Mouse (Mus musculus): ENCODE measurements around the gene Map4k1. TPM values are rescaled to one million over a fixed set of nuclear protein-coding genes. Genes with fewer than 3 reads are reported as not detected.

The Map4k1 gene
- total RNA-seq, 2 experiments from 2014 or later: 1.3 to 1.6 TPM

DNA sequence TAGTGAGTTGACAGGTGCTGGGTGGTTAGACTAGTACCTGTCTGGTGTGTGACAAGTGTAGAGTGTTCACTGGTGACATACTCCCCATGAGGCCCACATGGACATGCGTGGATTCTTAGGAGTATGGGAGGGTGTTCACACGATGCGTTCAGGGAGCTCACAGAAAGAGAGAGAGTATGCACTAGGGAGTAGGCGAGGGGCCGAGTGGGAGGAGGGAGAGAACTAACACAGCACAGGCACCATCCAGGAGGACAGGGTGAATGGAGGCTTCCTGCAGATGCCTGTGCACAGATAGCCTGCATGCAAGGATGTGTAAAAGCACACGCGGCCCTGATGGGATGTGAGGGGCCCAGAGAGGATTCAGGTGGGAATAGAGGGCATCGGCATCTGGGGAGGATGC, 40.6 kb downstream of the Map4k1 start:
- no peak for DNase-seq (ENCODE audit: low spot score in 2 of 2)

- no peak for DNase-seq (ENCODE audit: low spot score in 2 of 2)
Measured at GRCm38 (mm10) chr7:29023514-29023913, 41.7 kb downstream of the Map4k1 start.

DNA sequence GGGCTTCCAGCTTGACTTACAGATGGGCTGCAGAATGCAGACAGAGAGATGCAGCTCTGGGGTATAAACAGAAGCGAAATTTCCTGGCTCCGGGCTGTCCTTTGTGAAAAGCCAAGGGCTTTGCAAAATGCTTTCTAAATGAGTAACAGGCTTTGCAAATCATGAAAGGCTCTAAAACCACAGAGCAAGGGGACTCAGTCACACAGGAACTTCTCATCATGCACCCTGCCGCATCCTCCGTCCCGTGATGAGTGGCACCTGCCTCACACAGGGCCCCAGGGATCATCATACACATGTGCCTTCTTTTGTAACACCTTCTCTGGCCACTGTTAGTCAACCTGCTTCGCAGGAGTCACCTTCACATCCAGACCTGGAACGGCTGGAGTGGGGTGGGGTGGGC, 43.7 kb downstream of the Map4k1 start:
- no peak for DNase-seq (ENCODE audit: low spot score in 2 of 2)

GRCm38 (mm10) chr7:29026195-29026594, 44.3 kb downstream of the Map4k1 start:
- DNase-seq (ENCODE audit: low spot score in 2 of 2): no peak

GRCm38 (mm10) chr7:29026811-29027210, 45.0 kb downstream of the Map4k1 start:
- no peak for DNase-seq (ENCODE audit: low spot score in 2 of 2)

DNA sequence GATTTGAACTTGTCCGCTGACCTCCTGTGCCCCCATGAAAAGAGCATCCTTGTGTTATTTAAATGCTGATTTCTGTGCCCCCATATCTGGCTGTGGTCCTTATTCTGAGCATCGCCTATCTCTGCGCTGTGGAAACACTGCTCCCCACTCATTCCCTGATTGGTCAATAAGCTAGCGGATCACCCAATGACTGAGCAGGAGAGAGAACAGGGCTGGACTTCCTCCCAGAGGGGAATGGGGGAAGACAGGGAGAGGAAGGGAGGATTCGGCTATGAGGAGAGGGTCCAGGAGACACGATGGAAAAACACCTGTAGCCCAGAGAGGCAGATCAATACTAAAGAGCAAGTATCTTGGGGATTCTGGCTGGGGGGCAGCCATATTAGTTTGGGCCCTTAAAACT, 46.9 kb downstream of the Map4k1 start:
- no peak for DNase-seq (ENCODE audit: low spot score in 2 of 2)

DNA sequence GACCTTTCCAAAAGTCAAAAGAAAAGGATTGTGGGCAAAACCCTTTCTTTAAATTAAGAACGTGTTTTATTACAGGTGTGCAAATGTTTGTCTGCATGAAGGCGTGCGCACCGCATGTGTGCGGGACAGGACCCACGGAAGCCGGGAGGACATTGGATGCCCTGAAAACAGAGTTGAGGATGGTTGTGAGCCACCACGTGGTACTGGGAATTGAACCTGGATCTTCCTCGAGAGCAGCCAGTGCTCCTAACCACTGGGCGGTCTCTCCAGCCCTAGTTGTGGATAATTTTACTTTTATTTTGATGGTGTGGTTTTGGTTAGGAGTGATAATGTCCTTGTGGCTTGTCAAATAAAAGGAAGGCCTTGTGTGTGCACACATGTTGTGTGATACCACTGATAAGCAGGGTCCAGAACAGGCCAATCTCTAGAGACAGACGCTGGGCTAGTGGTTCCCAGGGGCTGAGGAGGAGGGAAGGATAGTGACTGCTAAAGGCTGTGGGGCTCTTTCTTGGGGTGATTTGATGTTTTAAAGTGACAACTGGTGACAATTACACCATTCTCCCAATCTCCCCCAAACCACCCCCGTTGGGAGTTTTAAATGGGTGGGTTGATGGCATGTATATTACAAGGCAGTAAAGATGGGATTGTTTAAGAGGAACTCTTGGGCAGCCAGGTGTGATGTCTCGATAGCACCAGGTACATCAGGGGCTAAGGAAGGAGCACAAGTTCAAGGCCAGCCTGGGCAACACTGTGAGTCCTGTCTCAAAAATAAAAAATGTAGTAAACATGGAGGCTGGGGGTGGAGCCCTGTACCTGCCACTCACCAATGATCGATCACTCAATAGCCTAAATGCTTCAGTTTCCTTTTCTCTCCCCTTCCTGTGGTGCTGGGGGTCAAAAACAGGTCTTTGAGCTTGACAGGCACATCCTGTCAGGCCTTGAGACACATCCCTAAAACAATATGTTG, 48.1 kb downstream of the Map4k1 start:
- DNase-seq (ENCODE audit: low spot score in 2 of 2): no peak

- DNase-seq (ENCODE audit: low spot score in 2 of 2): no peak
Measured at GRCm38 (mm10) chr7:29031641-29032040, 49.8 kb downstream of the Map4k1 start.

- no peak for DNase-seq (ENCODE audit: low spot score in 2 of 2)
Measured at GRCm38 (mm10) chr7:29032685-29033084, 50.8 kb downstream of the Map4k1 start.

- DNase-seq (ENCODE audit: low spot score in 2 of 2): no peak
Measured at GRCm38 (mm10) chr7:29037261-29037660, 55.4 kb downstream of the Map4k1 start.

- peak; percentile 60 to 84 for DNase-seq (ENCODE audit: low spot score in 2 of 2)
Measured at GRCm38 (mm10) chr7:29039604-29039984, 57.7 kb downstream of the Map4k1 start.

DNA sequence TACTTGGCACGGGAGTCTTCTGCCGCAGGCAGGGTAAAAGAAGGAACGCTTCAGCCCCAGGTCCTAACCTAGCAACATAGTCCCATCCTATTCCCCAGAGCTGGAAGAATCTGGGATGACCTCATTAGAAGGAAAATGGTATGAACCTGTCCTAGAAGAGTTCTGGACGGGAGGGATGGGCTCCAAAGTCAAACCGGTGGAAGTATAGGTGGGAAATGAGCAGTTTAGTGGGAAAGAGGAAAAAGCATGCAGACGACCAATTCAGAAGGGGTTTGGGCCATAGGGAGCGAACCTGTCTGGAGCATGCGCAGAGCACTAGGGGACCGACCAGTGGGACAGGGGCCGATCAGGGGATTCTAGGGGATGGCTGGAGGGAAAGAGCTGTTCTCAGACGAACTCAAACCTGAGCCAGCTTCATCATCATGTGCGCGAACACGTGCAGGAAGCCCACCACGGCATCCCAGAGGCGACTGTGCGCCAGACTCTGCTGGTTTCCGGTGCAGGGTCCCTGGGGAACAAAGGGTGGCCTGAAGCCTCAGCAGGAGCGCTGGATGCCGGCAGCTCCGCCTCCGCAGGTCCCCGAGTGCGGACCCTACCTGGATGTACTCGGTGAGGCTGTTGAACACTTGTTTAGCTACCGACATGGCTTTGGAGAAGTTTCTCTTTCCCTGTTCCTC, 58.3 kb downstream of the Map4k1 start:
- DNase-seq (ENCODE audit: low spot score in 2 of 2): no peak

- DNase-seq (ENCODE audit: low spot score in 2 of 2): no peak
Measured at GRCm38 (mm10) chr7:29041194-29041593, 59.3 kb downstream of the Map4k1 start.

DNA sequence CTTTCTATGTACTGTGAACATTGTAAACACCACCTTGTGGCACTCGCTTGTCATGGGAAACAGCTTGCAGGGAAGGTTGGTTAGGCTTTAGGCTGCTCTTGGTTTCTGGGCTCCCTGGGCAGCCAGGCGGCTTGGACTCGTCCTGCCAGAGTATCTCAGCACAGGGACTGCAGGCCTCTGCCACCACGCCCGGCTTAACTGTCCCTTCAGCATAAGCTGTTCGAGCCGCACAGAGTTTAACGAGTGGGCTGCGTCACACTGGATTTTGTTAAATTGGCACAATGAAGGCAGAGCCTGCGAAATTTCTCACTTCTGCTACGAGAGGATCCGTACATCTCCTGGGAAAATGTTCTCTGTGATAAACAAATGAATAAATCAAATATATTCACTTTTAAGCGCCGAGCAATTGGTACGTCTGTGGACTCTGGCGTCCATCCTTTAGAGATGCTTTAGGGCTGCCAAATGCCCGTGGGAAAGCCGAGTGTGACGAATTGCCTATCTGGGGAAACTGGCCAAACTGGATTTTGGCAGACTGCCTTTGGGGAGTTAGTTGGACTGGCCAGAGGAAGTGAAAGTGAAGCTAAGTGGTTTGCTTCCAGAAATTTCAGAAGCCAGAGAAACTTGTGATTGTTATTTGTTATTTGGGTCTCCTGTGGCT, 61.3 kb downstream of the Map4k1 start:
- DNase-seq (ENCODE audit: low spot score in 2 of 2): peak; percentile 53 to 68

DNA sequence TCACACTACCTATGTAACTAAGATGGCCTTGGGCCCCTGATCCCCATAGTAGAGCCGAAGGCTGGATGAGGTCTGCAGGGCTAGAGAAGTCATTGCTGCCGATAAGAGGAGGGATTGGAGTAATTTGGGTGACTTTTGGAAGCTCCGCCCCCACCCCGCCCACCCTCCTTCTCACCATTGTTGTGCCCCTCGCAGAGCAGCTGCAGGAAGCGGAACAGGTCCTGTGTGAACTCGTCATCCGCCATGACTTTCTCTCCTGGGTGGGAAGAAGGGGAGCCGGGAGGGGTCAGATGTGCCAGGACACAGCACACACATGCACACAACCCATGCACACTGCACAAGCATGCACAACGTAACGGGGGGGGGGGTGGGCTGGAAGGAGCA, 61.8 kb downstream of the Map4k1 start:
- no peak for DNase-seq (ENCODE audit: low spot score in 2 of 2)

GRCm38 (mm10) chr7:29044302-29044701, 62.5 kb downstream of the Map4k1 start:
- DNase-seq (ENCODE audit: low spot score in 2 of 2): no peak

DNA sequence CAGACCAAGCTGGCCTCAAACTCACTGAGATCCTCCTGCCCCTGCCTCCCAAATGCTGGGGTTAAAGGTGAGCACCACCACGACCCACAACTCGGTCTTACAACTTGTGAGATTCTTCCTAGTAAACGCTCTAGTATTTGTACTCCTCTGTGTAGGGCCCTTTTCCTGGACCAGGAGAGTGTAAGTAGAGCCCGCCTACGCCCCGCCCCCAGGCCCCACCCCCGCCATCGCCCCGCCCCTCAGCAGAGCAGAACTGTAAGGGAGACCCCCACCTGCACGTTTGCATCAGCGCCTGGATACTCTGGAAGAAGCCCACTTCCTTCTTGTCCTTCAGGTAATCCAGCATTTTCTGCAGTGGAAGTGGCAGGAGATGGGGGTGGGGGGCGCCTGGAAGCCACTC, 64.7 kb downstream of the Map4k1 start:
- no peak for DNase-seq (ENCODE audit: low spot score in 2 of 2)

GRCm38 (mm10) chr7:29048070-29048469, 66.2 kb downstream of the Map4k1 start:
- no peak for DNase-seq (ENCODE audit: low spot score in 2 of 2)

DNA sequence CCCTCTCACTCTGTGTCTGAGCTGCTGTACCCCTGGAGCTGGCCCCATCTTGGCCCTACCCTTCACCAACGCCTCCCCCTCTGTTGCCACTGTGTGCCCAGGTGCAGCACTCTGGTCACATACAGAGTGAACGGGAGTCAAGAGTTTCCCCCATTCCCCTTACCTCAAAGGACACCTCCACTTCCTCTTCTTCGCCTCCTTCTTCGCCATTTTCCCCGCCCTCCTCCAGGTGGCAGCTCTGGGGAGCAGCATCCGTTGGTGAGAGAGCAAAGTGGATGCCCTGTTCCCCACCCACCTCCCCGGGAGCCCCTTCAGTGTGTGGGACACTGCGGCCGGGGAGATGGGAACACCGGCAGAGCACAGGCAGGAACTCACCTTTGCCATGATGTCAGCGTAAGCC, 66.8 kb downstream of the Map4k1 start:
- no peak for DNase-seq (ENCODE audit: low spot score in 2 of 2)

DNA sequence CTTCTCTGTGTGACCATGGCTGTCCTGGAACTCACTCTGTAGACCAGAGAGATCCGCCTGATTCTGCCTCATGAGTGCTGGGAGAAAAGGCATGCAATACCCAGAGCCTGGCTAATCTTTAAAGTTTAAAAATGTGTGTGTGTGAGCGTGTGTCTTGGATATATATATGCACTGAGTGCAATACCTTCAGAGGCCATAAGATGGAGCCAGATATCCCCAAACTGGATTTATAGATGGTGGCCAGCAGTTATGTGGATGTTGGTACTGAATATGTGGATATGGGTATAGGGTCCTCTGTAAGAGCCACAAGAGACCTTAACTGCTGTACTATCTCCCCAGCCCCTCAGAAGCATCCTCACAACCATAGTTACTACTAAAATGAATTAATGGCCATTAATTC, 68.9 kb downstream of the Map4k1 start:
- DNase-seq (ENCODE audit: low spot score in 2 of 2): peak in 1 of 2 experiments; percentile 47

DNA sequence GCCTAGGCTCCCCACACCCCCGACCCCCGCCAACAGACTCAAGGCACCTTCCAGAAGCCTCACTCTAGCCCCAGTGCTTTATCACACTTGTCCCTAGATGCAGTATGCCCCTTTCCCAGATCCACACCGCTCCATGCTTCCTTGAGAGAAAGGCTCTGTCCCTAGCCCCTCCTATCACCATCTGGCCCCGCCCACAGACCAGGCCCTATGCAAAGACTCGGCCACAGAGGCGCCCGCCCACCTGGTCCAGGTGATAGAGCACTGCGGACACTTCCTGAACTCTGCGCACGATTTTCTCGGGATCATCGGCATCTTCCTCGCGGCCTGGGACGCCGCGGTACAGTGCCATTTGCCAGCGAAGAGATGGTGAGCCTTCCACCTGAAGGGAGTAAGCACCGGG, 71.0 kb downstream of the Map4k1 start:
- DNase-seq (ENCODE audit: low spot score in 2 of 2): no peak

All from gastrocnemius, postnatal 4 days (tissue).